Mouse (Mus musculus) liver, postnatal 0 days (tissue): Measurements from ENCODE around the gene Kcnh4. TPM values are rescaled to one million over a fixed set of nuclear protein-coding genes. Genes with fewer than 3 reads are reported as not detected.

ENCODE experiments used
- ATAC-seq: fragments of 200-750 bp; cut with Nextera tagmentation; 2 replicates; pipeline ENCODE4 v1.8.0; 2017; ENCODE audit warnings: mild to moderate bottlenecking, moderate library complexity
- DNase-seq: peaks from one replicate; pipeline ENCODE4 v3.0.0-alpha.2; 2016
- H3K27ac ChIP-seq: fragments of 300-500 bp; sonication (generic); 2 replicates; pipeline ENCODE4 v1.5.1; 2014; ENCODE audit warnings: antibody characterized with exemption, moderate library complexity, mild to moderate bottlenecking, low read depth
- H3K27me3 ChIP-seq: fragments of 300-500 bp; sonication (generic); 2 replicates; pipeline ENCODE4 v1.6.1; 2014; ENCODE audit warnings: low read length, control low read depth, mixed read lengths; ENCODE audit not compliant: insufficient read depth
- H3K36me3 ChIP-seq: fragments of 300-500 bp; sonication (generic); replicated peaks from 2 replicates; pipeline ENCODE4 v1.6.1; 2014; ENCODE audit warnings: mild to moderate bottlenecking, control low read depth, low read length, moderate library complexity, mixed read lengths; ENCODE audit not compliant: insufficient read depth
- H3K4me1 ChIP-seq: fragments of 300-500 bp; sonication (generic); 2 replicates; pipeline ENCODE4 v1.6.1; 2014; ENCODE audit warnings: antibody characterized with exemption, mild to moderate bottlenecking, control low read depth; ENCODE audit not compliant: insufficient read depth
- H3K4me2 ChIP-seq: fragments of 300-500 bp; sonication (generic); 2 replicates; pipeline ENCODE4 v1.6.1; 2014; ENCODE audit warnings: low read depth, mild to moderate bottlenecking, low read length, moderate library complexity, mixed read lengths
- H3K4me3 ChIP-seq: fragments of 300-500 bp; sonication (generic); 2 replicates; pipeline ENCODE4 v1.5.1; 2014; ENCODE audit warnings: low read depth, low read length
- H3K9ac ChIP-seq: fragments of 300-500 bp; sonication (generic); replicated peaks from 2 replicates; pipeline ENCODE4 v1.6.1; 2014; ENCODE audit warnings: mild to moderate bottlenecking, moderate library complexity
- H3K9me3 ChIP-seq: fragments of 300-500 bp; sonication (generic); 2 replicates; pipeline ENCODE4 v1.6.1; 2016; ENCODE audit warnings: mild to moderate bottlenecking, control low read depth, low read length, mixed read lengths
- CTCF ChIP-seq: sonication (generic); IDR thresholded peaks from 2 replicates; pipeline ENCODE4 v1.5.1; 2016; ENCODE audit warnings: antibody characterized with exemption, low read depth
- EP300 ChIP-seq: IDR thresholded peaks from 2 replicates; pipeline ENCODE4 v1.6.1; 2016; ENCODE audit warnings: antibody characterized with exemption, low read depth, mild to moderate bottlenecking
- WGBS: fragments of 180-500 bp; shearing (Covaris S2); extraction: QIAGEN DNeasy Blood & Tissue Kit; methylation state at CpG from one replicate; pipeline ENCODE4 v1.1.7; 2014; ENCODE audit not compliant: insufficient replicate concordance; 5-methylcytosine and 5-hydroxymethylcytosine counted together
- polyA plus RNA-seq: library from polyadenylated mRNA; unstranded; fragments of >200 nt; fragmentation: Nextera tagmentation; extraction: Ambion mirVana; gene quantifications from 2 replicates; pipeline ENCODE4 v1.2.1, GENCODE M21; 2015

Kcnh4 gene
- polyA plus RNA-seq, 1 experiment from 2014 or later = not detected

DNA sequence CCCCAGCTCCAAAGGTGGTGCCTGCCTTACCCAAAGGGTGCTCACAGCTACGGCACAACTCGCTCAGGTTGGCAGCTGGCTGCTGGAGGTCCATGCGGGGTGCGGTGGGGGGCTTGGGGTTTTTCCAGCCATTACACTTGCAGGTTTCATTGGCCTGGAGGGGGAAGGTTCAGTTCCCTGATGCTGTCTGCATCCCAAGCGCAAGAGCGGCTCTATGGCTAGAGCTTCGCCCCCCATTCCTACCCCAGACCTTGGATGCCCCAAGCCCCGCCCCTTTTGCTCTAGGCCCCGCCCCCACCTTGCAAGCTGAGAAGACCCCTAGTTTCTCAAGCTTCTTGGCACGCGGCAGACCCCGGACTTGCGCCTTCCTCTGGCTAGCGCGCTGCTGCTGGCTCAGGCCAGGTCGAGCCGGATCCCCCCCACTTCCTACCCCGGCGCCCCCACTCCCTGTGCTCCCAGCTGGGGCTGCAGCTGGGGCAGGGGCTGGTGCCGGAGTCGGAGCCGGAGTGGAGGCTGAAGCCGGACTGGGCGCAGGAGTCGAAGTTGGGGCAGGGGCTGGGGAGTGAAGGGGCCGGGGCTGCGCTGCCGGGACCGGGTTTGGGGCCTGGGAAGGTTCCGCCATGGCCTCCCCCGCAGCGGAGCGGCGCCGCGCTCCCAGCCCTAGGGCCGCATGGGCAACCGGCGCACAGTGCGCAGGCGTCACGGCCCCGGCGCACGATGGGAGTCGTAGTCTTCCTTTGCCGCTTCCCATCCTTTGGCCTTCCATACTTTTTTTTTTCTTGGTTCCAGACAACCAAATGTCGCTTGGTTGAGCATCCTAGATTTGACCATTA is 47.7 kb downstream of the Kcnh4 start, which contains the start of gene Kat2a:
Gene Kat2a, minus strand, starts transcription at position 683 of the 833 bp plus-strand sequence.
- DNase-seq = peak; percentile 84
- H3K27me3 ChIP-seq = no peaks in the 10 kb centered on the region
- peak within 1 kb of the TSS; percentile 69 for H3K27ac ChIP-seq
- H3K9ac ChIP-seq = peak within 1 kb of the TSS; percentile 91
- peak within 1 kb of the TSS; percentile 95 for H3K4me3 ChIP-seq
- TF ChIP-seq CTCF (no peak), EP300 (no peak)
- peak; percentile 78 for ATAC-seq
- peaks cover 28% of the 10 kb centered on the region for H3K4me1 ChIP-seq
- peaks cover 35% of the 10 kb centered on the region for H3K36me3 ChIP-seq
- 1% methylated on average over 37 of the region's 48 CpGs for WGBS
- peak within 1 kb of the TSS; percentile 99 for H3K4me2 ChIP-seq
- no peaks in the 10 kb centered on the region for H3K9me3 ChIP-seq

DNA sequence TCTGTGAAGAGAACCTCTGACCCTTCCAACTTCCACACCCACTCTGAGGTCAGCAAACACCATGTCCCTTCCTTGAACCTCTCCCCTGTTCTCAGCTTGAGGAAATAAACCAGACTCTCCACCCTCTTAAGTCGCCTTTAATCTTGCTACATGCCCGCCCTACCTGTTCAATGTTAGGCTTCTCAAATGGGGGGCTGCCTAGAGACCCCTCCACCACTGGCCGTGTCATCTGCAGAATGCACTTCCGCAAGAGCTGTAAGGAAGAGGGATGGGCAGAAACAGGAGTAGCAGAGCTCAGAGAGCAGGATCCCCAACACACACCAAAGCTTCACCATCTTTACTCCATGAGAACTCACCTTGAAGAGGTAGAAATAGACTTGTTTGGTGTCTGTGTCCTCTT is 48.8 kb downstream of the Kcnh4 start:
- no peak overlapping the region for H3K4me3 ChIP-seq
- H3K4me1 ChIP-seq = peaks cover 28% of the 10 kb centered on the region
- H3K27me3 ChIP-seq = no peaks in the 10 kb centered on the region
- no peak overlapping the region for H3K27ac ChIP-seq
- no peak for ATAC-seq
- H3K9ac ChIP-seq = no peak overlapping the region
- no peaks in the 10 kb centered on the region for H3K9me3 ChIP-seq
- peaks cover 35% of the 10 kb centered on the region for H3K36me3 ChIP-seq
- no peak overlapping the region for H3K4me2 ChIP-seq
- TF ChIP-seq CTCF (no peak), EP300 (no peak)
- no peak for DNase-seq
- WGBS = 73% methylated on average over 4 of the region's 4 CpGs

DNA sequence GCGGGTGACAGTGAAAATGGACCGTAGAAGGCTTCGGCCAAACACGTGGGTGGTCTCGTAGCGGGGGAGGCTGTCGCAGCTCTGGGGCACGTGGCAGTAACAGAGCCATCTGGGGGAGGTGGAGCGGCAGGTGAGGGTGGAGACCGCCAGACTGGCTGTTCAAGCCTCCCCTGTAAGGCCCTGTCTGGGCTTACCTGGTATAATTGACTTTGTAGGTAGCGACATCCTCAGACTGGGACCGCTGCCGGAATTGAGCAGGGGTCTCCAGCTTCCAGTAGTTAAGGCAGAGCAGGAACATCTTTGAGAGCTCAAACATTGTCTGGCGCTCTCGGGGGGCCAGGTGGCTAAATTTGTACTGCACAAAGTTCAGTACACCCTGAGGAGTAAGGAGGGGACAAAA is 49.2 kb downstream of the Kcnh4 start:
- WGBS = 89% methylated on average over 15 of the region's 15 CpGs
- Histone ChIP-seq H3K4me3 (no peak overlapping the region), H3K4me1 (peaks cover 28% of the 10 kb centered on the region), H3K27ac (no peak overlapping the region), H3K9ac (no peak overlapping the region), H3K4me2 (no peak overlapping the region), H3K36me3 (peaks cover 35% of the 10 kb centered on the region), H3K27me3 (no peaks in the 10 kb centered on the region), H3K9me3 (no peaks in the 10 kb centered on the region)
- TF ChIP-seq EP300 = no peak
- TF ChIP-seq CTCF = no peak
- DNase-seq (no peak), ATAC-seq (no peak)

DNA sequence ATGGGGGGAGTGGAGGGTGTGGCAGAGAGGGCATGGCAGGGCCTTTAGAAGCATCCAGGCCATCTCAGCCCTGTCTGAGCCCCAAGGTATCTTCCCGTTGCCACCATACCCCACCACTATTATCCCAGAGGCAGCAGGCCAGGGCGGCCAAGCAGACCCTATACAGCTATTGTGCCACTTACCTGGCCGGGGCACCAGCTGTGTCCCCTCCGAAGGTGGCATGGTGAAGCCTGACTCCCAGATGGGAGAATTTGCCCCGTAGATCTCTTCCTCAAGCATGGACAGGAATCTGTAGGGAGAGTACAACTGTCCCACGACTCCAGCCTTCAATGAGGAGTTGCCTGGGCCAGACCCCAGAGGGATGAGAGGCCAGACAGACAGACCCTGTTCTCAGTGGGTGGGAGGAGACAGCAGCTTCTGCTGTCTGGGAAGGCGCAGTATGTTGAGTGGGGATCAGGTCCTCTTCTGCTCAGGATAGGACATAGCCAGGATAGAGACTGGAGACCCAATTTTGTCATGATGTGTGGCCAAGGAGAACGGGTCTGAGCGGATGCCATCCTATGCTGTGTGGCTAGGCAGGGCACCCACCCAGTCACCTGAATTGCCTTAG is 50.4 kb downstream of the Kcnh4 start:
- H3K9ac ChIP-seq = no peak overlapping the region
- H3K4me1 ChIP-seq = peaks cover 29% of the 10 kb centered on the region
- H3K4me3 ChIP-seq = no peak overlapping the region
- no peak overlapping the region for H3K4me2 ChIP-seq
- WGBS = 87% methylated on average over 9 of the region's 9 CpGs
- no peaks in the 10 kb centered on the region for H3K9me3 ChIP-seq
- no peak overlapping the region for H3K27ac ChIP-seq
- H3K36me3 ChIP-seq = peaks cover 38% of the 10 kb centered on the region
- DNase-seq (no peak), ATAC-seq (no peak)
- TF ChIP-seq EP300 (no peak), CTCF (no peak)
- H3K27me3 ChIP-seq = no peaks in the 10 kb centered on the region

DNA sequence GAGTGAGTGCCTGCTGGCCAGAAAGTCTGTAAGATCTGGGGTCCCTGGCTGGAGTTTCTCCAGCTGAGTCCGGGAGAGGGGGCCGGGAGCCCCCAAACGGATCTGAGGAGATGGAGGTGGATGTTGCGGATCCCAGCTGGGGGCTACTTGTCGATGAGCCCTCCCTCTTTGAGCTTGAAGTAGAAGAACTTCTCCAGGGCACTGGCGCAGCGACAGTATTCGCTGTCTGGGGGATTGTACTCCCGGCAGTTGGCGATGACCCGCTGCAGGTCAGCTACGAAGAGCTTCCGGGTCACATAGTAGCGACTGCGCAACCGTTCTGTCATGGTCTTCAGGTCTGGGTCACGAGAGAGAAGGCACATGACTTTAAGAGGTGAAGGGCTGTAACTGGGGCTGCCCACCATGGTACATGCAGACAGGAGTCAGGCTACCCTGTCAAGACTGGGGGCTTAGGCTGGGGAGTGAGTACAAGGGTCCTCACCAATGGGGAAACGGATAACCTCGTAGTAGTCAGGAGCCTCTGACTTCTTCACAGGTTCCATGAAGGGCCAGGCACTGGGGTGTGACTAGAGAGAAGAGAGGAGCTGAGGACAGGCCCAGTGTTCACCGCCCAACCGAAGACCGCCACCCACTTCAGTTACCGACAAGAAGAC is 54.5 kb downstream of the Kcnh4 start:
- WGBS = 90% methylated on average over 23 of the region's 23 CpGs
- Histone ChIP-seq H3K27ac (no peak overlapping the region), H3K9me3 (no peaks in the 10 kb centered on the region), H3K4me2 (no peak overlapping the region), H3K9ac (no peak overlapping the region), H3K36me3 (peaks cover 38% of the 10 kb centered on the region), H3K4me1 (peaks cover 30% of the 10 kb centered on the region), H3K27me3 (no peaks in the 10 kb centered on the region), H3K4me3 (no peak overlapping the region)
- TF ChIP-seq CTCF (no peak), EP300 (no peak)
- no peak for ATAC-seq
- no peak for DNase-seq
